Mouse (Mus musculus) E14TG2a.4 (cell line): ENCODE results near the gene Shroom3.

ENCODE experiments used
- CTCF ChIP-seq: conservative IDR thresholded peaks from 2 replicates; pipeline ENCODE4 v1.5.1; 2014; ENCODE audit warnings: low read length
- POU5F1 ChIP-seq: IDR thresholded peaks from 2 replicates; pipeline ENCODE4 v1.6.1; 2014; ENCODE audit warnings: low read length, borderline replicate concordance

DNA sequence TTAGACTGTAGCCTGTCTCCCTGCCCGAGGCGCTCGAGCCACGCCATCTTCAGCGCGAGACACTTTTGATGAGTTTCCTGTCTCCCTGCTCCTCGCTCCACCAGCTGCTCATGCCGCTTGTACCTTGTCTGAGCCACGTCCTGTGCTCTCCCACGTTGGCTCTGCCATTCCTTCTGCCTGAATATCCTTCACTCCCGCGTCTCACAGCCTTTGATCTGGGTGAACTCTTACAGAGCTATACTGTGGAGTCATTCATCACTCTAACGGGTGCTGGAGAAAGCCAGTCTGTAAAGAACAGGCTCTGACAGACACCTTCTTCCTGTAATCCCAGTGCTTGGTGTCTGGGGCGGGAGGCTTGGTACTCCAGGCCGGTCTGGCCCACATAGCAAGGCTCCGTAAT, 248.1 kb downstream of the Shroom3 start:
- TF ChIP-seq POU5F1 (no peak), CTCF (no peak)
